Mouse (Mus musculus) embryonic stem cell, embryonic (primary cell): ENCODE measurements around the gene Cfap44.

Experiments
- CTCF ChIA-PET, 4 experiments: fragments of 300-600 bp in 2 of 4; fragments of 350-600 bp in 2 of 4; sonication (Branson Sonifier 250); formaldehyde crosslinking; loops; one replicate each; lab custom pipeline; 2022; ENCODE audit warnings: inconsistent platforms in 2 of 4; lab: Charles Lee
- POLR2A ChIA-PET, 4 experiments: fragments of 300-600 bp in 2 of 4; fragments of 350-600 bp in 2 of 4; sonication (Branson Sonifier 250); formaldehyde crosslinking; loops; one replicate each; lab custom pipeline; 2022; ENCODE audit warnings: antibody characterized with exemption in 4 of 4, inconsistent platforms in 1 of 4; lab: Charles Lee

Cfap44 gene

GRCm38 (mm10) chr16:44481599-44482593 lies 87.3 kb downstream of the Cfap44 start:
- POLR2A ChIA-PET = interaction anchor here in 1 of 4 experiments (0.9 kb wide), 1 partner anchor 243 kb away, joined by 4 read pairs; no protein-coding TSS in a partner anchor
- CTCF ChIA-PET = interaction anchor here in 2 of 4 experiments (0.5 to 2.3 kb wide), 6 partner anchors 161 to 636 kb away, joined by 3 to 5 read pairs (median 4); no protein-coding TSS in a partner anchor

GRCm38 (mm10) chr16:44484079-44484478 lies 89.5 kb downstream of the Cfap44 start:
- ChIA-PET CTCF (interaction anchor here in 3 of 4 experiments (0.6 to 2.6 kb wide), 7 partner anchors 10 to 242 kb away, joined by 3 to 7 read pairs (median 4); no protein-coding TSS in a partner anchor), POLR2A (no interaction called here)

- POLR2A ChIA-PET = no interaction called here
- CTCF ChIA-PET = interaction anchor here in 1 of 4 experiments (2.0 to 2.6 kb wide), 2 partner anchors 159 to 234 kb away, joined by 4 to 6 read pairs; no protein-coding TSS in a partner anchor
Measured at GRCm38 (mm10) chr16:44484831-44485230, 90.2 kb downstream of the Cfap44 start.

GRCm38 (mm10) chr16:44485691-44486090 lies 91.1 kb downstream of the Cfap44 start:
- ChIA-PET POLR2A (no interaction called here), CTCF (interaction anchor here in 2 of 4 experiments (0.9 to 2.6 kb wide), 3 partner anchors 115 to 159 kb away, joined by 3 to 7 read pairs (median 6); no protein-coding TSS in a partner anchor)

GRCm38 (mm10) chr16:44486612-44487011 lies 92.0 kb downstream of the Cfap44 start:
- CTCF ChIA-PET = interaction anchor here in 2 of 4 experiments (0.9 to 2.6 kb wide), 3 partner anchors 114 to 158 kb away, joined by 3 to 7 read pairs (median 6); no protein-coding TSS in a partner anchor

GRCm38 (mm10) chr16:44487194-44487593 lies 92.6 kb downstream of the Cfap44 start:
- POLR2A ChIA-PET = interaction anchor here in 3 of 4 experiments (0.7 to 1.4 kb wide), 5 partner anchors 9 to 237 kb away, joined by 3 to 4 read pairs (median 3); partner anchors contain the start of gene Nepro (in 1 of the 3)
- CTCF ChIA-PET = interaction anchor here in 1 of 4 experiments (0.7 to 0.8 kb wide), 2 partner anchors 188 to 603 kb away, joined by 3 read pairs; no protein-coding TSS in a partner anchor

More at GRCm38 (mm10) chr16:44486612-44487011, 92.0 kb downstream of the Cfap44 start:
- POLR2A ChIA-PET = interaction anchor here in 2 of 4 experiments (1.1 to 1.4 kb wide), 2 partner anchors 9 to 237 kb away, joined by 3 to 4 read pairs; partner anchors contain the start of gene Nepro (in 1 of the 2)

- POLR2A ChIA-PET = interaction anchor here in 1 of 4 experiments (0.6 kb wide), 1 partner anchor 624 kb away, joined by 3 read pairs; no protein-coding TSS in a partner anchor
- CTCF ChIA-PET = no interaction called here
Measured at GRCm38 (mm10) chr16:44491051-44491450, 96.5 kb downstream of the Cfap44 start.

- CTCF ChIA-PET = interaction anchor here in 1 of 4 experiments (0.6 kb wide), 1 partner anchor 22 kb away, joined by 7 read pairs; no protein-coding TSS in a partner anchor
- POLR2A ChIA-PET = interaction anchor here in 1 of 4 experiments (0.8 kb wide), 1 partner anchor 19 kb away, joined by 3 read pairs; no protein-coding TSS in a partner anchor
Measured at GRCm38 (mm10) chr16:44492151-44492550, 97.6 kb downstream of the Cfap44 start.

GRCm38 (mm10) chr16:44492706-44493105 lies 98.1 kb downstream of the Cfap44 start:
- ChIA-PET POLR2A (no interaction called here), CTCF (interaction anchor here in 1 of 4 experiments (0.6 kb wide), 1 partner anchor 22 kb away, joined by 7 read pairs; no protein-coding TSS in a partner anchor)

GRCm38 (mm10) chr16:44493868-44494267 lies 99.3 kb downstream of the Cfap44 start:
- ChIA-PET POLR2A (no interaction called here), CTCF (interaction anchor here in 1 of 4 experiments (0.9 kb wide), 1 partner anchor 10 kb away, joined by 3 read pairs; no protein-coding TSS in a partner anchor)

- CTCF ChIA-PET = interaction anchor here in 1 of 4 experiments (0.9 kb wide), 1 partner anchor 11 kb away, joined by 3 read pairs; no protein-coding TSS in a partner anchor
- POLR2A ChIA-PET = no interaction called here
Measured at GRCm38 (mm10) chr16:44494441-44495108, 100.0 kb downstream of the Cfap44 start.

- ChIA-PET CTCF (no interaction called here), POLR2A (no interaction called here)
Measured at GRCm38 (mm10) chr16:44496971-44497464, 102.4 kb downstream of the Cfap44 start.

GRCm38 (mm10) chr16:44498447-44498846 lies 103.9 kb downstream of the Cfap44 start:
- POLR2A ChIA-PET = no interaction called here
- CTCF ChIA-PET = no interaction called here

- ChIA-PET POLR2A (interaction anchor here in 1 of 4 experiments (1.2 to 1.4 kb wide), 2 partner anchors 10 to 14 kb away, joined by 3 read pairs; no protein-coding TSS in a partner anchor), CTCF (no interaction called here)
Measured at GRCm38 (mm10) chr16:44501783-44502182, 107.2 kb downstream of the Cfap44 start.

- ChIA-PET CTCF (interaction anchor here in 1 of 4 experiments (0.6 kb wide), 1 partner anchor 60 kb away, joined by 3 read pairs; no protein-coding TSS in a partner anchor), POLR2A (interaction anchor here in 3 of 4 experiments (0.6 to 1.4 kb wide), 5 partner anchors 10 to 666 kb away, joined by 3 to 5 read pairs (median 3); no protein-coding TSS in a partner anchor)
Measured at GRCm38 (mm10) chr16:44502325-44502724, 107.7 kb downstream of the Cfap44 start.

GRCm38 (mm10) chr16:44502895-44503575 lies 108.4 kb downstream of the Cfap44 start:
- CTCF ChIA-PET = interaction anchor here in 1 of 4 experiments (0.6 kb wide), 1 partner anchor 59 kb away, joined by 3 read pairs; no protein-coding TSS in a partner anchor

GRCm38 (mm10) chr16:44505243-44505642 lies 110.6 kb downstream of the Cfap44 start:
- ChIA-PET CTCF (no interaction called here), POLR2A (no interaction called here)

More at GRCm38 (mm10) chr16:44502895-44503575, 108.4 kb downstream of the Cfap44 start:
- POLR2A ChIA-PET = interaction anchor here in 3 of 4 experiments (0.6 to 1.2 kb wide), 4 partner anchors 9 to 667 kb away, joined by 3 to 5 read pairs (median 3); no protein-coding TSS in a partner anchor
